Comparison of ENCODE assay signal across 8 mouse cellular contexts in the genomic region with DNA sequence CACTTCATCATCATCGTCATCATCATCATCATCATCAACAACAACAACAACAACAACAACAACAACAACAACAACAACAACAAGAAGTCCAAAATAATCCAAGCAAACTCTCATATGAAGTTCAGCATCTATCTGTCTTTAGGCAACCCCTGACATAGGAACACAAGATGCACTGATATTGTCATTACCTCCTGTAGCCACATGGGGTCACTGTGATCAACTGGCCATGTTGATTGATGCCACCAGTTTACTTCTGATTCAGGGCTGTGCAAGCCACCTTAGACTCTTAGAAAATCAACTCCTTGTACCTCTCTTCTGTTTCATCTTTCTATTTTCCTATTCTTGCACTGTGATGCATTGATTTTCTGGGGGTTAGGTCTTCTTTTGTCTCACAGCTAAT.
DNase-seq lines count a peak whose midpoint lies in the region; ATAC-seq lines count a peak whose summit lies in the region.

No protein-coding gene starts in this region.

- DNase-seq in CD4-positive, CD25-positive, alpha-beta regulatory T cell, adult 2 months (ENCODE audit: low read depth, low spot score), result peak; percentile 58
- peak; percentile 83 for DNase-seq in NIH3T3 (ENCODE audit: low read depth)
- DNase-seq in cerebellum, postnatal 10 days, result peak; percentile 76 to 81
- peak; percentile 22 to 89 for DNase-seq in layer of hippocampus, adult 18-20 months (ENCODE audit: low spot score in 2 of 2)
- DNase-seq in right cerebral cortex, postnatal 14 days, result peak; percentile 21

- no peak for ATAC-seq in CD4-positive, CD25-positive, alpha-beta regulatory T cell, adult 4 months
- ATAC-seq in granulocyte monocyte progenitor cell, adult 5-6 weeks (replicated peaks; ENCODE audit: poor library complexity, severe bottlenecking), result peak; percentile 75
- peak; percentile 77 for ATAC-seq in megakaryocyte, adult 5-6 weeks (ENCODE audit: poor library complexity, severe bottlenecking)

Comparison
In these comparisons a context has a peak if more than half of its experiments do, and no peak if none do; other contexts are left out.
1. DNase-seq: peak in every context shown above with its lines; median percentile 83 in NIH3T3; 78 in cerebellum, postnatal 10 days; 58 in CD4-positive, CD25-positive, alpha-beta regulatory T cell, adult 2 months; 56 in layer of hippocampus, adult 18-20 months; 21 in right cerebral cortex, postnatal 14 days.